Mouse (Mus musculus): ENCODE data around the gene Crtac1. TPM values are rescaled to one million over a fixed set of nuclear protein-coding genes. Genes with fewer than 3 reads are reported as not detected.

The Crtac1 gene
- polyA plus RNA-seq, 1 experiment: 0.91 TPM

- H3K27ac ChIP-seq (replicated peaks; ENCODE audit: low read depth, low read length): no peak overlapping the region
- H3K4me1 ChIP-seq (ENCODE audit: control insufficient read depth, insufficient read depth, insufficient read length, low read length): no peaks in the 10 kb centered on the region
- no peak overlapping the region for H3K4me3 ChIP-seq (ENCODE audit: insufficient read depth, low read depth, low read length)
Observed at GRCm38 (mm10) chr19:42440089-42440488, 8.5 kb upstream of the Crtac1 start.

DNA sequence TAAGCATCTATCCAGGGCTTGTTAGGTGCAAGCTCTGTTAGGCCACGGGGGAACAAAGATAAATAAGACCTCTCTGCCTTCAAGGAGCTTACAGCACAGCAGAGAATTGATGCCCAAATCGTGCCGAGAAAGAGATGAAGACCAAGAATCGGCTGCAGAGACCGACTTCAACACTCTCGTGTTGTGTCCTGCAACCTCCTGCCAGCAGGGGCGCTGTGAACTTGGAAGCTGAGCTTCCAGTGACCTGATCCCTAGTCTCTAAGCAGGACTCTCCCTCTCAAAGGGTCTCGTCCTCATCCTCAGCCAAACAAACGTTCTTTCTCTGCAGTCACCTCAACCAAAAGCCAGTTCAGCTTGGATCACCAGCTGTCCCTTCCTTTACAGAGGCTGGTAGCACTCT is 7.8 kb upstream of the Crtac1 start:
- Histone ChIP-seq H3K4me1 (ENCODE audit: control insufficient read depth, insufficient read depth, insufficient read length, low read length) (no peaks in the 10 kb centered on the region), H3K27ac (replicated peaks; ENCODE audit: low read depth, low read length) (no peak overlapping the region)

GRCm38 (mm10) chr19:42435621-42436020 is 4.0 kb upstream of the Crtac1 start:
- Histone ChIP-seq H3K4me1 (ENCODE audit: control insufficient read depth, insufficient read depth, insufficient read length, low read length) (peaks cover 2% of the 10 kb centered on the region; the same call in 1 of the 2 replicates), H3K27ac (replicated peaks; ENCODE audit: low read depth, low read length) (no peak overlapping the region), H3K4me3 (ENCODE audit: insufficient read depth, low read depth, low read length) (no peak overlapping the region)

More for the DNA sequence above, 7.8 kb upstream of the Crtac1 start:
- no peak overlapping the region for H3K4me3 ChIP-seq (ENCODE audit: insufficient read depth, low read depth, low read length)

- Histone ChIP-seq H3K4me1 (ENCODE audit: control insufficient read depth, insufficient read depth, insufficient read length, low read length) (peaks cover 2% of the 10 kb centered on the region; the same call in 1 of the 2 replicates), H3K4me3 (ENCODE audit: insufficient read depth, low read depth, low read length) (no peak overlapping the region)
Observed at GRCm38 (mm10) chr19:42432761-42433160, 1.2 kb upstream of the Crtac1 start.

DNA sequence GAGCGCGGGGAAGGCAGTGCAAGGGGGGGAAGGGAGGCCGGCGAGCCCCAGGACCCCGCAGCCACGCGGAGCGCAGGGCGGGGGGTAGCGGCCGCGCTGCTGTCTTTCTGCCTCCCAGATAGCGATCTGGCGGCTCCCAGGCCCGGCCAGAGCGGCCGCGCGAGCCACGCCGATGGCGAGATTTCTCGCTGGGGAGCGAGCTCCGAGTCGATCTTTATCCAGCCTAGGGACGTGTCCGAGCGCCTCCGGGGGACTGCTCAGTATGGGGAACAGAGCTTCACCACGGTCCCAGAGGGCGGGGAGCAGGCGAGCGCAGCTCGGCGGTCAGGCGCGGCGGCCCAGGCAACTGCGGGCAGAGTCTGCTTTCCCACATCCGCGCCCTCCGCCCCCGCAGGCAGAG is 608 bp upstream of the Crtac1 start:
- Histone ChIP-seq H3K4me3 (ENCODE audit: insufficient read depth, low read depth, low read length) (0 out of 2 replicates have a peak overlapping the region, but pooled peaks have one; percentile 27), H3K27ac (replicated peaks; ENCODE audit: low read depth, low read length) (no peak overlapping the region), H3K4me1 (ENCODE audit: control insufficient read depth, insufficient read depth, insufficient read length, low read length) (peaks cover 2% of the 10 kb centered on the region; the same call in 1 of the 2 replicates)

More at GRCm38 (mm10) chr19:42432761-42433160, 1.2 kb upstream of the Crtac1 start:
- H3K27ac ChIP-seq (replicated peaks; ENCODE audit: low read depth, low read length): no peak overlapping the region

DNA sequence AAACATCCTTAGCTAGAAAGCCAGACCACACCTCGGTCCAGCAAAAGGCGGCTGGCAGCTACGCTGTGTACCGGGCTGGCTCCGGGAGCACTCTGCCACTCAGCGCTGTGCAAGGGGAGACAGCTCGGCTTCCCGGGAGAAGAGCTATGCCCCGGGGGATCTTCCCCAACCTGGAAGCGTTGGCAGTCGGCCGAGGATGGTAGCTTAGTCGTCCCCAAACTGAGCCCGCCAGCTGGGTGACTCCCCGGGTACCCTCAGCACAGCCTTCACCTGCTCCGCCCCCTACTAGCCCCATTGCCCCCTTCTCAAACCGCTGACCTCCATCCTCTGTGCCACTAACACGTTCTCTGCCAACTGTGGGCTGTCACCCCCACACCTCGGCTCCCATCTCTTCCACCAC is 602 bp downstream of the Crtac1 start:
- peaks cover 2% of the 10 kb centered on the region; the same call in 1 of the 2 replicates for H3K4me1 ChIP-seq (ENCODE audit: control insufficient read depth, insufficient read depth, insufficient read length, low read length)
- H3K27ac ChIP-seq (replicated peaks; ENCODE audit: low read depth, low read length): no peak overlapping the region
- 0 out of 2 replicates have a peak overlapping the region, but pooled peaks have one; percentile 30 for H3K4me3 ChIP-seq (ENCODE audit: insufficient read depth, low read depth, low read length)

DNA sequence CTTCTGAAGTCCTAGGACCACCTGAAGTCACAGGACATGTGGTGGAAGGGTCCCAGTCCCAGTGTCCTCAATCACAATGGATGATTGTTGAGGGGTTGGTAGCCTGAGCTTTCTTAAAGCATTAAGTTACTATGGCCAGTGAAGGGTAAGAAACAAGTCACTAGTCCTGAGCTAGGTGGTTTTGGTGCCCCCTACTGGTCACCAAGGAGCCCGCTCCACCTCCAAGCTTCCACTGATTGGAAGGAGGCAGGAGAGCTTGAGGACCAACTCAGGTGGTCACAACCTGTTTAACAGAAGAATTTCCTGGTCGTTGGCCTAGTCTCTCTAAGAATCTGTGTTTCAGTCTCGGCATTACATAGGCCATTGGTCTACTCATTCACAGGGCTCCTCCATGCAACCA is 2.2 kb downstream of the Crtac1 start:
- Histone ChIP-seq H3K4me1 (ENCODE audit: control insufficient read depth, insufficient read depth, insufficient read length, low read length) (peaks cover 2% of the 10 kb centered on the region; the same call in 1 of the 2 replicates), H3K4me3 (ENCODE audit: insufficient read depth, low read depth, low read length) (no peak overlapping the region)

DNA sequence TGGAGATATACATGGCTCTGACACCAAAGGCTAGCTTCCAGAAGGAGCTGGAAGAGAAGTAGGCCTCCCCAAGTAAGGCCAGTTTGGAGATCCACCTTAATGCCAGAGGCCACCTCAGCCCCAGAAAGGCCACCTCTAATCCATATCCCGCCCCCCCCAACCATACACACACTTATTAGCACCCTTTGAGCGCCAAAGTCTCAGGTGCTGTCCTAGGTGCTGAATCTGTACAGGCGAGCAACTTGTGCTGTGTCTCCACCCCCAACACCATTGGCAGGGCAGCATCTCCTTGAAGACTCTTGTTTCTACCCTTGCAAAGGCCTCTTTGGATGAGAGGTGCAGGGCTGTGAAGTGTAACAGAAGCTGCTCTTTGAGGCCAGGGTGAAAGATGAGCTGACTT is 6.4 kb downstream of the Crtac1 start:
- H3K27ac ChIP-seq (replicated peaks; ENCODE audit: low read depth, low read length): no peak overlapping the region
- H3K4me3 ChIP-seq (ENCODE audit: insufficient read depth, low read depth, low read length): no peak overlapping the region
- no peaks in the 10 kb centered on the region for H3K4me1 ChIP-seq (ENCODE audit: control insufficient read depth, insufficient read depth, insufficient read length, low read length)

More for the DNA sequence above, 2.2 kb downstream of the Crtac1 start:
- H3K27ac ChIP-seq (replicated peaks; ENCODE audit: low read depth, low read length): no peak overlapping the region

- H3K4me1 ChIP-seq (ENCODE audit: control insufficient read depth, insufficient read depth, insufficient read length, low read length): no peaks in the 10 kb centered on the region
- H3K27ac ChIP-seq (replicated peaks; ENCODE audit: low read depth, low read length): no peak overlapping the region
- no peak overlapping the region for H3K4me3 ChIP-seq (ENCODE audit: insufficient read depth, low read depth, low read length)
Observed at GRCm38 (mm10) chr19:42415042-42415441, 16.5 kb downstream of the Crtac1 start.

- Histone ChIP-seq H3K4me1 (ENCODE audit: control insufficient read depth, insufficient read depth, insufficient read length, low read length) (no peaks in the 10 kb centered on the region), H3K4me3 (ENCODE audit: insufficient read depth, low read depth, low read length) (no peak overlapping the region), H3K27ac (replicated peaks; ENCODE audit: low read depth, low read length) (no peak overlapping the region)
Observed at GRCm38 (mm10) chr19:42409856-42410255, 21.7 kb downstream of the Crtac1 start.

- Histone ChIP-seq H3K4me1 (ENCODE audit: control insufficient read depth, insufficient read depth, insufficient read length, low read length) (no peaks in the 10 kb centered on the region), H3K27ac (replicated peaks; ENCODE audit: low read depth, low read length) (no peak overlapping the region)
Observed at GRCm38 (mm10) chr19:42409226-42409625, 22.4 kb downstream of the Crtac1 start.

DNA sequence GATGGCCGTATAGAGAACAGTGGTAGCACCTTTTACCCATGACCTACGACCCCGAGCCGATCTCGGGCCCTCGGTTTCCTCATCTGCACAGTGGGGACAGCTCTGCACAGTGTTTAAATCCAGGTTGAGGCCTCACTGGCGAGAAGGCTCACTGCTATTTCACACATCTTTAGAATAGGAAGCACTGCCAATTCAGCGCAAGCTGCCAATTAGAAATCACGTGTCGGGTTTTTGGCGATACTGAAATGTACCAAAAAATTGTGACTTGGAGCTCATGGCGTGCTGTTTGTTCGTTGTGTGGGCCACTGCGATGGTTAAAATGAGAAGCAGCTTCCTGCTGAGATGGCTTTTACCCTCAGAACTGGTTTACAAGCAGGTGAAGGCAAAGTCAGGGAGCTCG is 27.2 kb downstream of the Crtac1 start:
- Histone ChIP-seq H3K4me1 (ENCODE audit: control insufficient read depth, insufficient read depth, insufficient read length, low read length) (no peaks in the 10 kb centered on the region), H3K27ac (replicated peaks; ENCODE audit: low read depth, low read length) (no peak overlapping the region), H3K4me3 (ENCODE audit: insufficient read depth, low read depth, low read length) (no peak overlapping the region)

More at GRCm38 (mm10) chr19:42409226-42409625, 22.4 kb downstream of the Crtac1 start:
- no peak overlapping the region for H3K4me3 ChIP-seq (ENCODE audit: insufficient read depth, low read depth, low read length)

- no peak overlapping the region for H3K27ac ChIP-seq (replicated peaks; ENCODE audit: low read depth, low read length)
- H3K4me3 ChIP-seq (ENCODE audit: insufficient read depth, low read depth, low read length): no peak overlapping the region
- H3K4me1 ChIP-seq (ENCODE audit: control insufficient read depth, insufficient read depth, insufficient read length, low read length): no peaks in the 10 kb centered on the region
Observed at GRCm38 (mm10) chr19:42399974-42400373, 31.6 kb downstream of the Crtac1 start.

GRCm38 (mm10) chr19:42397281-42397680 is 34.3 kb downstream of the Crtac1 start:
- Histone ChIP-seq H3K4me1 (ENCODE audit: control insufficient read depth, insufficient read depth, insufficient read length, low read length) (no peaks in the 10 kb centered on the region), H3K27ac (replicated peaks; ENCODE audit: low read depth, low read length) (no peak overlapping the region), H3K4me3 (ENCODE audit: insufficient read depth, low read depth, low read length) (no peak overlapping the region)

DNA sequence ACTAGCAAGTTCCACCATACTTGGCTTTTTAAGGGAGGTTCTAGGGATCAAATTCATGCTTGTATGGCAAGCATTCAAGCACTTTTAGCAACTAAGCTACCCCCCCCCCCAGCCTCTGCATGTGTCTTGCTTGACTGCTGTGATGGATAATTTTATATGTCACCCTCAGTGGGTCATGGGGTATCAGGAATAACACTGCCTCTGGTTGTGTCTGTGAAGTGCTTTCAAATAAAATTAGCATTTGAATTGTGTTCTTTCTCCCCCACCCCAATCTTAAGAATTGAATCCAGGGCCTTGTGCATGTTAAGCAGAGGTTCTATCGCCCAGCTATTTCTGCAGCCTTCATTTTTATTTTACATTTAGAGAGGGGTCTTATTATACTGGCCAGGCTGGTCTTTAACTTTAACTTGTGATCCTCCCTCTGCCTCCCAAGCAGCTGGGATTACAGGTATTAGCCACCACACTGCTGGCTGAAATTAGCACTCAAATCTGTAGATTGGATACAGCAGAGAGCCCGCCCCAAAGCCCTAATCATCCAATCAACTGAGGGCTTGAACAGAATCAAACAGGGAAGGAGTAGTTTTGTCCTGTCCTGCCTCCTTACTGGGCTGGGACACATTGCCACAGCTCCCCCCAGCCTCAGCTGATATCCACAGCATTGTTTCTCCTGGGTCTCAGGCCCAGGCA is 36.6 kb downstream of the Crtac1 start:
- Histone ChIP-seq H3K4me1 (ENCODE audit: control insufficient read depth, insufficient read depth, insufficient read length, low read length) (no peaks in the 10 kb centered on the region), H3K4me3 (ENCODE audit: insufficient read depth, low read depth, low read length) (no peak overlapping the region), H3K27ac (replicated peaks; ENCODE audit: low read depth, low read length) (no peak overlapping the region)

DNA sequence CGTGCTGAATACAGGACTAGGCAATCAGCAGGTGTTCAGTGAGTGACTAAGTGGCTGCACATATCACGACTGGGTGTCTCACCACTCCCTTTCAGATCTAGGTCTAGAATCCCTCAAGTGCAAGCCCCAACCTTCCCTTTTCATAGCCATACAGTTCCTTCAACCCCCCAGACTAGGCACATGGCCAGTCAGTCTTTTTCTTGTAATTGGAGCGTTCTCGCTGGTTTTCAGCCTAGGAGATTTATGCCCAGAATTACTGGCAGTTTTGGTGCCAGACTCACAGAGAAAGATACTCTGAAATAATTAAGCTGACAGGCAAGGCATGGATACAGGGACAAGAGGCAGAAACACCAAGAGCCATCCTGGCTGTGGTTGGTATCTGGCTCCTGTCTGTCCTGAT is 37.7 kb downstream of the Crtac1 start:
- Histone ChIP-seq H3K4me1 (ENCODE audit: control insufficient read depth, insufficient read depth, insufficient read length, low read length) (no peaks in the 10 kb centered on the region), H3K4me3 (ENCODE audit: insufficient read depth, low read depth, low read length) (no peak overlapping the region), H3K27ac (replicated peaks; ENCODE audit: low read depth, low read length) (no peak overlapping the region)
